Mouse (Mus musculus): ENCODE measurements around the gene Olfr1428. TPM values are rescaled to one million over a fixed set of nuclear protein-coding genes. Genes with fewer than 3 reads are reported as not detected.
"Not testable (repeated sequence)": the region's sequence is repeated elsewhere in the genome, so short reads cannot be mapped to it uniquely, and the experiment has no call there.

The Olfr1428 gene
- polyA plus RNA-seq (2017; shearing (Covaris generic)) = not detected

- no peak for ATAC-seq
Measured at GRCm38 (mm10) chr19:12115797-12116196, at the start of gene Olfr1428. Olfr1428 (minus strand) TSS chr19:12115897.

DNA sequence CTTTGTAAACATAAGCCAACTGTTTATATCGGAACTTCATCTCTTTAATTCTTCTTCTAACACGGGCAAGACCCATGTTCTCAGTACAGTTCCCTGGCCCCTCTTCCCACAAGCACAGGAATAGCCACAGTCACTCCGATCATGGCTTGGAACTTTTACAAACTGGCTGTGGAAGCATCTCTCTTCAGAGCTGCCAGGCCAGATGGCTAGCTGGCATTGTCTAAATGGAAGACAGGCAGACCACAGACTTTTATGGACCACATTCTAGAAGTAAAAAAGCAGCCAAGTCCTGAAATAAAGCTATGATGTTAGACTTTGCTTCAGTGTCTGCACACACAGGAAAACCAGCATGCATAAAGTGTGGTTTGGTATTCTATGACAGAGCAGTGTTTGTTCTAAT lies 29.8 kb upstream of the Olfr1428 start:
- ATAC-seq = no peak

- no peak for ATAC-seq
Measured at GRCm38 (mm10) chr19:12143356-12143755, 27.7 kb upstream of the Olfr1428 start.

DNA sequence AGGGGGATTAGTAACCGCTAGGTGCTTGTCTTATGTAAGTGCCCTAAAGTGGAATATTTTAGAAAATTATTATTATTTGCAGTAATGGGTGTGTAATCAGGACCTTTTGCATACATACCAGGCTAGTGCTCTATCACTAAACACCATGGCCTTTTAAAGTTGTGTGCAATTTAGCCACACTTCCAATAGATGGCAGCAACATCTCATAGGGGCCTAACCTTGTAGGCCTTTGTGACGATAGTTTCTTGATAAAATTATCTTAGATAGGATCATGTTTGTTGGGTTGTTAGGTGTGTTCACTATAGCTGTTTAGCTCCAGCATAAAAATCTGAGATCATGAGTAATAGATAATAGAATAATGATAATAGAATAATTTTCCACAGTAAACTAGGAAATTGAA lies 18.6 kb upstream of the Olfr1428 start:
- ATAC-seq = no peak

GRCm38 (mm10) chr19:12123103-12123502 lies 7.4 kb upstream of the Olfr1428 start, which contains the start of gene Olfr76:
Olfr76 (minus strand) TSS chr19:12123203.
- ATAC-seq = no peak

DNA sequence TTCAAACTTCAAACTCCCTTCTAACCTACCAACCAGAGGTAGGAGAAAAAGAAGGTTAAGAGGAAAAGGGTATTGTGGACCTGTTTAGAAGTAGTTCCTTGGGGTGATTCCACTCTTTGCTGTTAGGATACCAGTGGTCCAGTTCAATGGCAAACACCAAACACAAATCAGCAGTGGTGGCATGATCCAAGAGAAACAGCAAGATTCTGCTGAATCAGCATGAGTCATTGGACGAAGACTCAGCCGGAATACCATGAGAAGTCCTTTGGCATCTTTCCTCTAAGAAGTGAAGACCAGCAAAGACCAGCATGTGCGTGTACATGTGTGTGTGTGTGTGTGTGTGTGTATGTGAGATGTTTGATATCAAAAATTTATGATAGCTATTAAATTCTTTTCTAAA lies 767 bp upstream of the Olfr1428 start:
- no peak for ATAC-seq

- ATAC-seq = no peak
Measured at GRCm38 (mm10) chr19:12113807-12114206, 1.9 kb downstream of the Olfr1428 start.

GRCm38 (mm10) chr19:12104541-12104940 lies 11.2 kb downstream of the Olfr1428 start:
- ATAC-seq = no peak

- ATAC-seq = no peak
Measured at GRCm38 (mm10) chr19:12103234-12103633, 12.5 kb downstream of the Olfr1428 start, which contains the start of gene Olfr1427. Olfr1427 (minus strand) TSS chr19:12103334.

DNA sequence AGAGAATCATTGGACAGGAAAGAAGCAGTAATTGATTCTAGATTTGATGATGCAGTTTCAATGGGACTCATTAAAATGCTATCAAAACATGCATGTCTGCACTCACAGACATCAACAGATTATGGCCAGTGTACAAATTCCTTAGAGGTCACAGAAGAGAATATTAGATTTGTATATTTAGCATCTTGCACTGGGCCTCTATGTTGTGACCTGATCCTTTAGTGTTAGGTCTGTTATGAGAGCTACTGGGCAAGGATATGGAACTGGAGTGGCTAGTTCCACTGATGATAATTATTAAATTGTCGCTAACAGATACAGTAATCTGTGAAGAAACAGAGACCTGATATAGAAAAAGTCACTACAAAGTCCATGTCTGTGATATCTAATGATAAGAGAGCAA lies 23.8 kb downstream of the Olfr1428 start, which contains the start of gene Olfr1426:
Olfr1426 (minus strand) TSS at position 101 of the 400 bp plus-strand sequence.
- no peak for ATAC-seq

GRCm38 (mm10) chr19:12077631-12078030 lies 38.1 kb downstream of the Olfr1428 start, which contains the start of gene Olfr1425:
Olfr1425 (minus strand) TSS chr19:12077731.
- ATAC-seq = not testable (repeated sequence)

- ATAC-seq = not testable (repeated sequence)
Measured at GRCm38 (mm10) chr19:12069546-12069945, 46.2 kb downstream of the Olfr1428 start.

DNA sequence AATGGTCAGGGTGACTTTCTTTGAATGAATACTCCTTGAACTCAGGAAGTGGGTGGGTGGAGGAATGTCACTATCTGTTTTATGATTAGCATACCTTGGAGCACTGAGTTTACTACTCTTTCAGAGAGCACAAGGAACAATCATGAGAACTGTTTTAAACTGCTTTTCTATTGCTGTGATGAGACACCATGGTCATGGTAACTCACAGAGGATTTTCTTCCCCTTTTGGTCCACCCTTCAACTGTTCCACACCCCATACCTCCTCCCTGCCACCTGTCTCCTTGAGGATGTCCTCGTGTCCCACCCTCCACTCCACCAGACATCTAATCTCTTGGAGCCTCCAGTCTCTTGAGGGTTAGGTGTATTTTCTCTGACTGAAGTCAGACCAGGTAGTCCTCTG lies 47.9 kb downstream of the Olfr1428 start:
- not testable (repeated sequence) for ATAC-seq

GRCm38 (mm10) chr19:12062582-12062981 lies 53.1 kb downstream of the Olfr1428 start, which contains the start of gene Olfr1424:
Olfr1424 (minus strand) TSS chr19:12062682.
- ATAC-seq = not testable (repeated sequence)

Other genes with a start within 250 kb of the Olfr1428 start
- not detected for gene Olfr1419, start 240.8 kb downstream of the Olfr1428 start, polyA plus RNA-seq (2017; shearing (Covaris generic))
- under 1 TPM in 1 of 3 experiments, not detected in 2; 0.31 TPM for gene Olfr1420, start 229.3 kb downstream of the Olfr1428 start, polyA plus RNA-seq (2017; shearing (Covaris generic))
- 10 to 100 TPM; 15.0 to 18.6 (median 17.1) TPM for gene Patl1, start 203.5 kb downstream of the Olfr1428 start, polyA plus RNA-seq (2017; shearing (Covaris generic))
- 1 to 10 TPM; 7.1 to 8.4 (median 8.3) TPM for gene Osbp, start 150.0 kb downstream of the Olfr1428 start, polyA plus RNA-seq (2017; shearing (Covaris generic))
- under 1 TPM in 1 of 3 experiments, not detected in 2; 0.16 TPM for gene Olfr1423, start 74.6 kb downstream of the Olfr1428 start, polyA plus RNA-seq (2017; shearing (Covaris generic))
- gene Olfr1424, start 53.2 kb downstream of the Olfr1428 start, polyA plus RNA-seq (2017; shearing (Covaris generic)) = not detected
- not detected for gene Olfr1425, start 38.2 kb downstream of the Olfr1428 start, polyA plus RNA-seq (2017; shearing (Covaris generic))
- gene Olfr1426, start 23.9 kb downstream of the Olfr1428 start, polyA plus RNA-seq (2017; shearing (Covaris generic)) = not detected
- not detected for gene Olfr1427, start 12.6 kb downstream of the Olfr1428 start, polyA plus RNA-seq (2017; shearing (Covaris generic))
- under 1 TPM in 1 of 3 experiments, not detected in 2; 0.21 TPM for gene Olfr76, start 7.3 kb upstream of the Olfr1428 start, polyA plus RNA-seq (2017; shearing (Covaris generic))
- gene Olfr1555-ps1, start 54.2 kb upstream of the Olfr1428 start, polyA plus RNA-seq (2017; shearing (Covaris generic)) = under 1 TPM in 1 of 3 experiments, not detected in 2; 0.20 TPM
- gene Olfr1431, start 84.7 kb upstream of the Olfr1428 start, polyA plus RNA-seq (2017; shearing (Covaris generic)) = not detected
- not detected for gene Olfr1432, start 116.7 kb upstream of the Olfr1428 start, polyA plus RNA-seq (2017; shearing (Covaris generic))
- gene Olfr262, start 125.8 kb upstream of the Olfr1428 start, polyA plus RNA-seq (2017; shearing (Covaris generic)) = not detected
- not detected for gene Olfr235, start 145.1 kb upstream of the Olfr1428 start, polyA plus RNA-seq (2017; shearing (Covaris generic))
- not detected for gene Olfr1434, start 164.0 kb upstream of the Olfr1428 start, polyA plus RNA-seq (2017; shearing (Covaris generic))
- not detected for gene Olfr1436, start 183.2 kb upstream of the Olfr1428 start, polyA plus RNA-seq (2017; shearing (Covaris generic))
- gene Olfr1437, start 209.2 kb upstream of the Olfr1428 start, polyA plus RNA-seq (2017; shearing (Covaris generic)) = under 1 TPM in 1 of 3 experiments, not detected in 2; 0.15 TPM
- under 1 TPM in 1 of 3 experiments, not detected in 2; 0.09 TPM for gene Olfr1438-ps1, start 220.0 kb upstream of the Olfr1428 start, polyA plus RNA-seq (2017; shearing (Covaris generic))

Data from inflammation-experienced regulatory T-cells, adult 6 months (primary cell).